Mouse (Mus musculus): ENCODE measurements at regions not wholly inside any gene's neighbourhood (a gene's known extent, or its start where the extent isn't known, plus 50 kb on each side); places are given as distances from the start of the nearest gene placed in this dataset.

GRCm38 (mm10) chr15:27033261-27033660 is 137.9 kb upstream of the Fbxl7 start:
- TF ChIP-seq CTCF (IDR thresholded peaks at IDR 0.05; ENCODE audit: extremely low read depth, insufficient read length, insufficient replicate concordance, low read depth, low read length) (no peak), POLR2A (IDR thresholded peaks at IDR 0.05; ENCODE audit: low read depth, low read length) (no peak)

Measured in small intestine, adult 2 months (tissue).